Mouse (Mus musculus): ENCODE results near the gene Ntsr2. TPM values are rescaled to one million over a fixed set of nuclear protein-coding genes. Genes with fewer than 3 reads are reported as not detected.
"Not testable (repeated sequence)": the region's sequence is repeated elsewhere in the genome, so short reads cannot be mapped to it uniquely, and the experiment has no call there.

Ntsr2 gene
- polyA plus RNA-seq, 1 experiment from 2014 or later: 0.34 TPM

- ATAC-seq (ENCODE audit: low FRiP score, low TSS enrichment): no peak
- H3K9ac ChIP-seq (replicated peaks; ENCODE audit: low read length): no peak overlapping the region
- no peak overlapping the region for H3K27ac ChIP-seq (ENCODE audit: low read length)
- H3K4me1 ChIP-seq (ENCODE audit: insufficient read depth, low read length): no peaks in the 10 kb centered on the region
- WGBS: 76% methylated on average over 3 of the region's 3 CpGs
- no peaks in the 10 kb centered on the region for H3K27me3 ChIP-seq (ENCODE audit: insufficient read depth, low read length)
- no peak overlapping the region for H3K4me2 ChIP-seq (replicated peaks; ENCODE audit: low read depth, low read length)
- 0 out of 2 replicates have a peak, but pooled peaks cover 2% of the 10 kb centered on the region for H3K36me3 ChIP-seq (ENCODE audit: insufficient read depth, low read length)
- no peak overlapping the region for H3K4me3 ChIP-seq (ENCODE audit: low read length)
- H3K9me3 ChIP-seq (ENCODE audit: low read length): no peaks in the 10 kb centered on the region
Measured at GRCm38 (mm10) chr12:16669176-16669575, 16.0 kb downstream of the Ntsr2 start.

GRCm38 (mm10) chr12:16672246-16672645 is 19.1 kb downstream of the Ntsr2 start:
- no peak overlapping the region for H3K27ac ChIP-seq (ENCODE audit: low read length)

GRCm38 (mm10) chr12:16690631-16691030 is 37.4 kb downstream of the Ntsr2 start:
- no peak overlapping the region for H3K9ac ChIP-seq (replicated peaks; ENCODE audit: low read length)
- no peak overlapping the region for H3K4me2 ChIP-seq (replicated peaks; ENCODE audit: low read depth, low read length)
- H3K27me3 ChIP-seq (ENCODE audit: insufficient read depth, low read length): no peaks in the 10 kb centered on the region
- no peaks in the 10 kb centered on the region for H3K4me1 ChIP-seq (ENCODE audit: insufficient read depth, low read length)
- no peak overlapping the region for H3K4me3 ChIP-seq (ENCODE audit: low read length)
- ATAC-seq (ENCODE audit: low FRiP score, low TSS enrichment): no peak
- no peaks in the 10 kb centered on the region for H3K36me3 ChIP-seq (ENCODE audit: insufficient read depth, low read length)
- 89% methylated on average over 9 of the region's 9 CpGs for WGBS
- no peak overlapping the region for H3K27ac ChIP-seq (ENCODE audit: low read length)
- H3K9me3 ChIP-seq (ENCODE audit: low read length): no peaks in the 10 kb centered on the region

More at GRCm38 (mm10) chr12:16672246-16672645, 19.1 kb downstream of the Ntsr2 start:
- Histone ChIP-seq H3K36me3 (ENCODE audit: insufficient read depth, low read length) (0 out of 2 replicates have a peak, but pooled peaks cover 2% of the 10 kb centered on the region), H3K4me1 (ENCODE audit: insufficient read depth, low read length) (no peaks in the 10 kb centered on the region), H3K27me3 (ENCODE audit: insufficient read depth, low read length) (no peaks in the 10 kb centered on the region), H3K9ac (replicated peaks; ENCODE audit: low read length) (no peak overlapping the region), H3K4me2 (replicated peaks; ENCODE audit: low read depth, low read length) (no peak overlapping the region), H3K9me3 (ENCODE audit: low read length) (no peaks in the 10 kb centered on the region), H3K4me3 (ENCODE audit: low read length) (no peak overlapping the region)
- WGBS: 91% methylated on average over 10 of the region's 10 CpGs
- no peak for ATAC-seq (ENCODE audit: low FRiP score, low TSS enrichment)

- H3K4me2 ChIP-seq (replicated peaks; ENCODE audit: low read depth, low read length): no peak overlapping the region
- WGBS: 68% methylated on average over 5 of the region's 5 CpGs
Measured at GRCm38 (mm10) chr12:16694783-16695182, 41.6 kb downstream of the Ntsr2 start.

DNA sequence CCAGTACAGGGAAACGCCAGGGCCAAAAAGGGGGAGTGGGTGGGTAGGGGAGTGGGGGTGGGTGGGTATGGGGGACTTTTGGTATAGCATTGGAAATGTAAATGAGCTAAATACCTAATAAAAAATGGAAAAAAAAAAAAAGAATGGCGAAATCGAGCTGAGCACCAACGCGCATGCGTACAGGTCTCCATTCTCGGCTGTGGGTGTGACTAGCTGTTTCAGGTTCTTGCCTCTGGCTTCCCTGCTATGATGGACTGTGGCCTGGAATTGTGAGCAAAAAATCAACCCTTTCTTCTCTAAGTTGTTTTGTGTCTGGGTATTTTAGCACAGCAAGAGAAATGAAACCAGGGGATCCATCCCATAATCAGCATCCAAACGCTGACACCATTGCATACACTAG is 42.1 kb downstream of the Ntsr2 start:
- H3K27me3 ChIP-seq (ENCODE audit: insufficient read depth, low read length); H3K36me3 ChIP-seq (ENCODE audit: insufficient read depth, low read length); H3K27ac ChIP-seq (ENCODE audit: low read length); ATAC-seq (ENCODE audit: low FRiP score, low TSS enrichment); H3K4me2 ChIP-seq (replicated peaks; ENCODE audit: low read depth, low read length); H3K4me1 ChIP-seq (ENCODE audit: insufficient read depth, low read length); H3K4me3 ChIP-seq (ENCODE audit: low read length); H3K9ac ChIP-seq (replicated peaks; ENCODE audit: low read length); H3K9me3 ChIP-seq (ENCODE audit: low read length): not testable (repeated sequence)
- 93% methylated on average over 7 of the region's 8 CpGs for whole genome bisulfite sequencing

More at GRCm38 (mm10) chr12:16694783-16695182, 41.6 kb downstream of the Ntsr2 start:
- no peaks in the 10 kb centered on the region for H3K36me3 ChIP-seq (ENCODE audit: insufficient read depth, low read length)
- ATAC-seq (ENCODE audit: low FRiP score, low TSS enrichment): no peak
- no peak overlapping the region for H3K27ac ChIP-seq (ENCODE audit: low read length)
- no peak overlapping the region for H3K4me3 ChIP-seq (ENCODE audit: low read length)
- no peak overlapping the region for H3K9ac ChIP-seq (replicated peaks; ENCODE audit: low read length)
- H3K9me3 ChIP-seq (ENCODE audit: low read length): no peaks in the 10 kb centered on the region
- H3K27me3 ChIP-seq (ENCODE audit: insufficient read depth, low read length): no peaks in the 10 kb centered on the region
- H3K4me1 ChIP-seq (ENCODE audit: insufficient read depth, low read length): no peaks in the 10 kb centered on the region

GRCm38 (mm10) chr12:16696146-16696545 is 43.0 kb downstream of the Ntsr2 start:
- no peaks in the 10 kb centered on the region for H3K4me1 ChIP-seq (ENCODE audit: insufficient read depth, low read length)
- no peak overlapping the region for H3K4me3 ChIP-seq (ENCODE audit: low read length)
- H3K27me3 ChIP-seq (ENCODE audit: insufficient read depth, low read length): no peaks in the 10 kb centered on the region
- H3K4me2 ChIP-seq (replicated peaks; ENCODE audit: low read depth, low read length): no peak overlapping the region
- H3K9ac ChIP-seq (replicated peaks; ENCODE audit: low read length): no peak overlapping the region
- no peaks in the 10 kb centered on the region for H3K36me3 ChIP-seq (ENCODE audit: insufficient read depth, low read length)
- H3K9me3 ChIP-seq (ENCODE audit: low read length): no peaks in the 10 kb centered on the region
- H3K27ac ChIP-seq (ENCODE audit: low read length): no peak overlapping the region
- WGBS: 88% methylated on average over 13 of the region's 13 CpGs
- no peak for ATAC-seq (ENCODE audit: low FRiP score, low TSS enrichment)

GRCm38 (mm10) chr12:16698691-16699090 is 45.5 kb downstream of the Ntsr2 start:
- ATAC-seq (ENCODE audit: low FRiP score, low TSS enrichment): no peak
- no peaks in the 10 kb centered on the region for H3K9me3 ChIP-seq (ENCODE audit: low read length)
- H3K4me2 ChIP-seq (replicated peaks; ENCODE audit: low read depth, low read length): no peak overlapping the region
- no peaks in the 10 kb centered on the region for H3K4me1 ChIP-seq (ENCODE audit: insufficient read depth, low read length)
- no peak overlapping the region for H3K4me3 ChIP-seq (ENCODE audit: low read length)
- H3K9ac ChIP-seq (replicated peaks; ENCODE audit: low read length): no peak overlapping the region
- no peaks in the 10 kb centered on the region for H3K27me3 ChIP-seq (ENCODE audit: insufficient read depth, low read length)
- 80% methylated on average over 1 of the region's 1 CpGs for WGBS
- no peak overlapping the region for H3K27ac ChIP-seq (ENCODE audit: low read length)
- no peaks in the 10 kb centered on the region for H3K36me3 ChIP-seq (ENCODE audit: insufficient read depth, low read length)

Other genes starting within 250 kb of the Ntsr2 start
- gene Lpin1, start 42.4 kb upstream of the Ntsr2 start, polyA plus RNA-seq (2015; fragmentation: Nextera tagmentation; extraction: Ambion mirVana): 5.7 and 6.8 TPM in 2 replicates
- 4.4 and 5.2 TPM in 2 replicates for gene Greb1, start 147.5 kb downstream of the Ntsr2 start, polyA plus RNA-seq (2015; fragmentation: Nextera tagmentation; extraction: Ambion mirVana)
- 41.7 and 45.1 TPM in 2 replicates for gene E2f6, start 157.6 kb downstream of the Ntsr2 start, polyA plus RNA-seq (2015; fragmentation: Nextera tagmentation; extraction: Ambion mirVana)
- 10.6 and 11.4 TPM in 2 replicates for gene Rock2, start 241.5 kb downstream of the Ntsr2 start, polyA plus RNA-seq (2015; fragmentation: Nextera tagmentation; extraction: Ambion mirVana)

Measured in kidney, embryonic 16.5 days (tissue).